Mouse (Mus musculus) midbrain, embryonic 13.5 days (tissue): ENCODE data around the gene Cxcl16. TPM values are rescaled to one million over a fixed set of nuclear protein-coding genes. Genes with fewer than 3 reads are reported as not detected.

Source experiments
- ATAC-seq: fragments of 200-750 bp; cut with Nextera tagmentation; 2 replicates; pipeline ENCODE4 v1.8.0; 2017; ENCODE audit warnings: mild to moderate bottlenecking, moderate TSS enrichment, moderate library complexity
- H3K27ac ChIP-seq: fragments of 300-500 bp; sonication (generic); 2 replicates; pipeline ENCODE4 v1.5.1; 2015; ENCODE audit warnings: inconsistent platforms, mild to moderate bottlenecking, moderate library complexity
- H3K27me3 ChIP-seq: fragments of 300-500 bp; sonication (generic); 2 replicates; pipeline ENCODE4 v1.6.1; 2015; ENCODE audit warnings: mild to moderate bottlenecking, inconsistent platforms
- H3K36me3 ChIP-seq: fragments of 300-500 bp; sonication (generic); 2 replicates; pipeline ENCODE4 v1.6.1; 2015; ENCODE audit warnings: mild to moderate bottlenecking, inconsistent platforms
- H3K4me1 ChIP-seq: fragments of 300-500 bp; sonication (generic); replicated peaks from 2 replicates; pipeline ENCODE4 v1.6.1; 2015; ENCODE audit warnings: inconsistent platforms
- H3K4me2 ChIP-seq: fragments of 300-500 bp; sonication (generic); replicated peaks from 2 replicates; pipeline ENCODE4 v1.6.1; 2015; ENCODE audit warnings: moderate library complexity, mild to moderate bottlenecking, inconsistent platforms
- H3K4me3 ChIP-seq: fragments of 300-500 bp; sonication (generic); replicated peaks from 2 replicates; pipeline ENCODE4 v1.5.1; 2015; ENCODE audit warnings: mild to moderate bottlenecking, inconsistent platforms
- H3K9ac ChIP-seq: fragments of 300-500 bp; sonication (generic); replicated peaks from 2 replicates; pipeline ENCODE4 v1.6.1; 2015; ENCODE audit warnings: mild to moderate bottlenecking, inconsistent platforms
- H3K9me3 ChIP-seq: fragments of 300-500 bp; sonication (generic); 2 replicates; pipeline ENCODE4 v1.6.1; 2016; ENCODE audit warnings: mild to moderate bottlenecking, inconsistent platforms
- WGBS: fragments of 180-500 bp; shearing (Covaris S2); methylation state at CpG from one replicate; pipeline ENCODE4 v1.1.7; 2015; 5-methylcytosine and 5-hydroxymethylcytosine counted together
- polyA plus RNA-seq: library from polyadenylated mRNA; unstranded; fragments of >200 nt; fragmentation: Nextera tagmentation; extraction: Ambion mirVana; gene quantifications from 2 replicates; pipeline ENCODE4 v1.2.1, GENCODE M21; 2015

Gene Cxcl16
- polyA plus RNA-seq, 1 experiment from 2014 or later = 1.6 TPM

GRCm38 (mm10) chr11:70447373-70447772 is 12.4 kb downstream of the Cxcl16 start:
- Histone ChIP-seq H3K4me3 (no peak overlapping the region), H3K9ac (no peak overlapping the region), H3K36me3 (no peaks in the 10 kb centered on the region), H3K4me2 (no peak overlapping the region), H3K9me3 (no peaks in the 10 kb centered on the region), H3K27me3 (no peaks in the 10 kb centered on the region), H3K4me1 (peaks cover 2% of the 10 kb centered on the region), H3K27ac (no peak overlapping the region)
- ATAC-seq = no peak
- WGBS = 78% methylated on average over 1 of the region's 1 CpGs

- Histone ChIP-seq H3K4me3 (no peak overlapping the region), H3K4me1 (no peaks in the 10 kb centered on the region), H3K27me3 (no peaks in the 10 kb centered on the region), H3K27ac (no peak overlapping the region), H3K9me3 (no peaks in the 10 kb centered on the region), H3K9ac (no peak overlapping the region), H3K4me2 (no peak overlapping the region), H3K36me3 (peaks cover 6% of the 10 kb centered on the region)
- WGBS = 48% methylated on average over 3 of the region's 3 CpGs
- ATAC-seq = no peak
These were observed 13.0 kb downstream of the Cxcl16 start for GRCm38 (mm10) chr11:70446756-70447155.

- no peak overlapping the region for H3K4me3 ChIP-seq
- H3K27ac ChIP-seq = no peak overlapping the region
- WGBS = 83% methylated on average over 6 of the region's 6 CpGs
- H3K9ac ChIP-seq = no peak overlapping the region
- H3K27me3 ChIP-seq = no peaks in the 10 kb centered on the region
- H3K4me1 ChIP-seq = no peaks in the 10 kb centered on the region
- no peak overlapping the region for H3K4me2 ChIP-seq
- no peaks in the 10 kb centered on the region for H3K9me3 ChIP-seq
- ATAC-seq = no peak
- peaks cover 24% of the 10 kb centered on the region for H3K36me3 ChIP-seq
These were observed 15.1 kb downstream of the Cxcl16 start for GRCm38 (mm10) chr11:70444667-70445066.

DNA sequence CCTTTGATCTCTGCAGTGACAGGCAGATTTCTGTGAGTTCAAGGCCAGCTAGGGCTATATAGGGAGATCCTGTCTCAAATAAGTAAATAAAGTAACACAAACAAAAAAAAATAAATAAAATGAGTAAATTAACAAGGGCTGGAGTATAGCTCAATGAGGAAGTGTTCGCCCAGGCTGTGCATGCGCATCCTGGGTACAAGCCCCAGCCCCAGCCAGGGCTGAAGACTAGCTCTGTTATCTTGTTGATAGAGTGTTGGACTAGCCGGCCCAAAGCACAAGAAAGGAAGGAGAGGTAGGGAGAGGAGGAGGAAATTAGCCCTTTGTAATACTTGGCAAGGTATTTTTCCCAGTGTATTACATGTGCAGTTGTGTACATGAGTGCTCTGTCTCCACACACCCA is 15.8 kb downstream of the Cxcl16 start:
- Histone ChIP-seq H3K9ac (no peak overlapping the region), H3K9me3 (no peaks in the 10 kb centered on the region), H3K27ac (no peak overlapping the region), H3K27me3 (no peaks in the 10 kb centered on the region), H3K4me1 (no peaks in the 10 kb centered on the region), H3K4me3 (no peak overlapping the region), H3K4me2 (no peak overlapping the region), H3K36me3 (peaks cover 31% of the 10 kb centered on the region)
- ATAC-seq = no peak
- 92% methylated on average over 3 of the region's 3 CpGs for WGBS

GRCm38 (mm10) chr11:70441882-70442281 is 17.9 kb downstream of the Cxcl16 start:
- ATAC-seq = no peak
- no peak overlapping the region for H3K4me3 ChIP-seq
- H3K4me2 ChIP-seq = no peak overlapping the region
- H3K9ac ChIP-seq = no peak overlapping the region
- no peak overlapping the region for H3K27ac ChIP-seq
- H3K9me3 ChIP-seq = no peaks in the 10 kb centered on the region
- H3K27me3 ChIP-seq = no peaks in the 10 kb centered on the region
- no peaks in the 10 kb centered on the region for H3K4me1 ChIP-seq
- peaks cover 51% of the 10 kb centered on the region for H3K36me3 ChIP-seq
- 96% methylated on average over 7 of the region's 7 CpGs for WGBS

DNA sequence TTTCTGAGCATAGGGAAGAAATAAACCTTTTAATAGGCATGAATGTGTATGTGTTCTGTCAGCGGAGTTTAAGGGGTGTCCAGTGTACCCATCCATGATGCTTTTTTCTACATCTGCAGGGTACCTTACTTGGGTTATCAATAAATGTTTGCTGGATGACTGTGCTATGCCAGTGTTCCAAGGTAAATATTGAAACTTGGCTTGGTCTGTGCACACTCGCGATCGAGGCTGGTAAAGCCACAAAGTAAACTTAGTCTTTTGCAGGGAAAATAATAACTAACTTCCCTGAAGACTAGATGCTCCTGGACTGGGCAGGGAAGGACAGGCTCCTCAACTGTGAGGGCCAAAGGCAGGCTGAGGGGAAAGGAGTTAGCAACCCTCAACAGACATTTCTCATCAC is 19.1 kb downstream of the Cxcl16 start:
- Histone ChIP-seq H3K4me2 (no peak overlapping the region), H3K27ac (no peak overlapping the region), H3K9me3 (no peaks in the 10 kb centered on the region), H3K36me3 (peaks cover 64% of the 10 kb centered on the region), H3K27me3 (no peaks in the 10 kb centered on the region), H3K4me1 (no peaks in the 10 kb centered on the region; the same call in 1 of the 2 replicates), H3K4me3 (no peak overlapping the region), H3K9ac (no peak overlapping the region)
- 93% methylated on average over 4 of the region's 4 CpGs for WGBS
- no peak for ATAC-seq

DNA sequence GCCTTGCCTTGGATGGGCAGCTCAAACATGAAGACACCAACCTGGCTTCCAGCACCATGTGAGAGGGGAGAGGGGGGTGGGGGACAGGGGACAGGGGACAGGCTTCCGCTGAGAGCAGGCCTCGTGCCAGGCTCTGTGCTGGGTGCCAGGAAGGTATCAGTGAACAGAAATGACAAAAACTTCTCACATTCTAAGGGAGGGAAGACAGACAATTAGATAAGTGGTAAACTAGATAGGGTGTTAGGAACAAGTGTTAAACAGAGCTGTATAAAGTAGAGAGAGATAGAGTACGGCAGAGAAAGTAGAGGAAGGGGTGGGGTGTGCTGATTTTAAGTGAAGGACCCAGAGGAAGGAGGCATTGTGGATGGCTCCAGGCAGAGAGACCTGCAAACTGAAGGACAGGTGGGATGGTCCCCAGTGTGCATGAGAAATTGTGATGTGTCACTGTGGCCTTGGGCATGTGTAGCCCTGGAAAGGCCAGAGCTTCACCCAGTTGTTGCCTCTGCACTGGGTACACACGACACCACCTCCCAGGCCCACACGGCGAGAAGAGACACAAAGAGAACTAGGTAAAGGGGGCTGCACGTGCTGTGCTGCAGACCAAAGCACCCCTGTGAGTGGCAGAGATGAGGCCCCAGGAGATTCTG is 20.9 kb downstream of the Cxcl16 start:
- Histone ChIP-seq H3K4me2 (no peak overlapping the region), H3K27me3 (no peaks in the 10 kb centered on the region)
- whole genome bisulfite sequencing = 90% methylated on average over 7 of the region's 7 CpGs

GRCm38 (mm10) chr11:70437426-70437825 is 22.4 kb downstream of the Cxcl16 start:
- whole genome bisulfite sequencing = 91% methylated on average over 6 of the region's 6 CpGs
- Histone ChIP-seq H3K27me3 (no peaks in the 10 kb centered on the region), H3K36me3 (peaks cover 67% of the 10 kb centered on the region), H3K4me1 (peaks cover 24% of the 10 kb centered on the region), H3K4me2 (no peak overlapping the region), H3K27ac (no peak overlapping the region), H3K4me3 (no peak overlapping the region), H3K9ac (no peak overlapping the region), H3K9me3 (no peaks in the 10 kb centered on the region)
- ATAC-seq = no peak

More for the DNA sequence above, 20.9 kb downstream of the Cxcl16 start:
- no peaks in the 10 kb centered on the region for H3K9me3 ChIP-seq
- H3K9ac ChIP-seq = no peak overlapping the region
- H3K4me1 ChIP-seq = peaks cover 14% of the 10 kb centered on the region
- H3K4me3 ChIP-seq = no peak overlapping the region
- no peak overlapping the region for H3K27ac ChIP-seq
- ATAC-seq = no peak
- H3K36me3 ChIP-seq = peaks cover 67% of the 10 kb centered on the region

GRCm38 (mm10) chr11:70435476-70435875 is 24.3 kb downstream of the Cxcl16 start:
- H3K9me3 ChIP-seq = no peaks in the 10 kb centered on the region
- ATAC-seq = no peak
- H3K4me2 ChIP-seq = no peak overlapping the region
- WGBS = 86% methylated on average over 5 of the region's 5 CpGs
- peaks cover 51% of the 10 kb centered on the region for H3K36me3 ChIP-seq
- H3K27me3 ChIP-seq = no peaks in the 10 kb centered on the region
- H3K4me1 ChIP-seq = peaks cover 36% of the 10 kb centered on the region
- H3K4me3 ChIP-seq = no peak overlapping the region
- no peak overlapping the region for H3K9ac ChIP-seq
- no peak overlapping the region for H3K27ac ChIP-seq

- peak overlapping the region; percentile 66 for H3K4me3 ChIP-seq
- 86% methylated on average over 3 of the region's 3 CpGs for WGBS
These were observed 25.8 kb downstream of the Cxcl16 start for GRCm38 (mm10) chr11:70433951-70434350.

DNA sequence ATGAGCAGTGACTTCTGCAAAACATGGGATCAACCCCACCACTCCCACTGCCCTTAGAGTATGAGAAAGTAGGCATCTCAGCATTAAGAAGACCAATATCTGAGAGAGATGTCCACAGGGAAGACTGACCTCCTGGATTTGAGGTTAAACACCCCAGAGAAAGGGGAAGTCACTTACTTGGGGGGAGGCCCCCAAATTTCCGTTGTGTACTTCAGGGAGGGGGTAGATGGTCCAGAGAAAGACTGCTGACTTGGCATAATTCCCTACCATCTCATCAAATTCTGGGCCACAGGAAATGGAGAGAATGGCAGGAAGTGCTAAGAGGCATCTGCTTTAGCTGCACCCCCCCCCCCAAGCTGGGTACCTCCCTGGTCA is 26.2 kb downstream of the Cxcl16 start:
- no peak for ATAC-seq
- H3K9me3 ChIP-seq = no peaks in the 10 kb centered on the region
- 68% methylated on average over 1 of the region's 1 CpGs for WGBS
- peak overlapping the region; percentile 79 for H3K4me2 ChIP-seq
- peak overlapping the region; percentile 66 for H3K4me3 ChIP-seq
- peak overlapping the region; percentile 91 for H3K9ac ChIP-seq
- H3K27me3 ChIP-seq = no peaks in the 10 kb centered on the region
- H3K36me3 ChIP-seq = peaks cover 32% of the 10 kb centered on the region
- H3K27ac ChIP-seq = no peak overlapping the region
- H3K4me1 ChIP-seq = peaks cover 36% of the 10 kb centered on the region

More at GRCm38 (mm10) chr11:70433951-70434350, 25.8 kb downstream of the Cxcl16 start:
- peak overlapping the region; percentile 79 for H3K4me2 ChIP-seq
- H3K36me3 ChIP-seq = peaks cover 36% of the 10 kb centered on the region
- peak overlapping the region; percentile 91 for H3K9ac ChIP-seq
- H3K4me1 ChIP-seq = peaks cover 36% of the 10 kb centered on the region
- H3K27me3 ChIP-seq = no peaks in the 10 kb centered on the region
- no peak overlapping the region for H3K27ac ChIP-seq
- no peaks in the 10 kb centered on the region for H3K9me3 ChIP-seq
- no peak for ATAC-seq

DNA sequence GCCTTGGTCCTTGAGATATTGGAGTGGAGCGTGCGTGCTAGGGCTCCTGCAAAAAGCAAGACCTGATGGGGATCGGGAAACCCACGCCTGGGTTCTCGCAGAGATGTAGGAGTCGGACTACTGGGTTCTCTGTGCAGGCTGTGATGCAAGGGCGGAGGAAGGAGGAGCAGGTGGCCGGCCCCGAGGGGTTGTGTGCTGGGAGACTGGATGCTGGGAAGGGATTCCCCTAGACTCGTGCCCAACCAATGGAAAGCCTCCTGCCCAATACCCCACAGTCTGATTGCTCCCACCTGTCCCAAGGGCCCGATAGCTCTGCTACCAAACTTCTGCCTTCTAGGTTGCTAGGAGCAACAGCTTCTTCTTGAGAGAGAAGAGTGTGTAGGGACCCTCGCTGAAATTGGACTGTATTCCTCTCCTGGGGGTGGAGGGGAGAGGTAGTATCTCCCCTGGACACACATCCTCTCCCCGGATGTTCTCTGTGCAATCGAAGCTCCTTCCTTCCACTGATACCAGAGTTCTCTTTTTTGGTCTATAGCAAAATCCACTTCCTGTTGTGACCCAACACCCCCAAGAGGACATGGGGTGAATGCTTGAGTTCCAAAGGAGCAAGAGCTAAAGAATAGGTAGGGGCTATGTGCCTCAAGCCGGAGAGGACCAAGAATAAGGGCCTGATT is 26.8 kb downstream of the Cxcl16 start:
- peak; percentile 54 for ATAC-seq
- H3K4me3 ChIP-seq = peak overlapping the region; percentile 66
- H3K27me3 ChIP-seq = no peaks in the 10 kb centered on the region
- H3K9ac ChIP-seq = peak overlapping the region; percentile 91
- 6% methylated on average over 15 of the region's 15 CpGs for WGBS
- H3K4me2 ChIP-seq = peak overlapping the region; percentile 79
- H3K9me3 ChIP-seq = no peaks in the 10 kb centered on the region
- H3K27ac ChIP-seq = peak overlapping the region; percentile 94
- H3K4me1 ChIP-seq = peaks cover 36% of the 10 kb centered on the region
- peaks cover 27% of the 10 kb centered on the region for H3K36me3 ChIP-seq
